Mouse (Mus musculus) midbrain, postnatal 0 days (tissue): ENCODE data around the gene Frmd4b. TPM values are rescaled to one million over a fixed set of nuclear protein-coding genes. Genes with fewer than 3 reads are reported as not detected.

Experiments used
- ATAC-seq: fragments of 200-750 bp; cut with Nextera tagmentation; 2 replicates; pipeline ENCODE4 v1.8.0; 2017; ENCODE audit warnings: moderate number of reproducible peaks, mild to moderate bottlenecking, moderate TSS enrichment, moderate library complexity; ENCODE audit not compliant: low FRiP score
- DNase-seq: peaks from one replicate; pipeline ENCODE4 v3.0.0-alpha.2; 2015; ENCODE audit warnings: low spot score
- H3K27ac ChIP-seq: fragments of 300-500 bp; sonication (generic); 2 replicates; pipeline ENCODE4 v1.5.1; 2014; ENCODE audit warnings: low read depth, mild to moderate bottlenecking, low read length, mixed read lengths
- H3K27me3 ChIP-seq: fragments of 300-500 bp; sonication (generic); 2 replicates; pipeline ENCODE4 v1.6.1; 2014; ENCODE audit warnings: low read length, control low read depth, mixed read lengths; ENCODE audit not compliant: insufficient read depth
- H3K36me3 ChIP-seq: fragments of 300-500 bp; sonication (generic); 2 replicates; pipeline ENCODE4 v1.6.1; 2014; ENCODE audit warnings: low read length, control low read depth, mixed read lengths; ENCODE audit not compliant: insufficient read depth
- H3K4me1 ChIP-seq: fragments of 300-500 bp; sonication (generic); 2 replicates; pipeline ENCODE4 v1.6.1; 2014; ENCODE audit warnings: mild to moderate bottlenecking, control low read depth, antibody characterized with exemption, low read length, mixed read lengths; ENCODE audit not compliant: insufficient read depth
- H3K4me2 ChIP-seq: fragments of 300-500 bp; sonication (generic); 2 replicates; pipeline ENCODE4 v1.6.1; 2014; ENCODE audit warnings: low read depth, mild to moderate bottlenecking, low read length, mixed read lengths; ENCODE audit not compliant: poor library complexity, severe bottlenecking
- H3K4me3 ChIP-seq: fragments of 300-500 bp; sonication (generic); 2 replicates; pipeline ENCODE4 v1.5.1; 2014; ENCODE audit warnings: low read depth, mild to moderate bottlenecking, low read length, moderate library complexity
- H3K9ac ChIP-seq: fragments of 300-500 bp; sonication (generic); replicated peaks from 2 replicates; pipeline ENCODE4 v1.6.1; 2014; ENCODE audit warnings: mild to moderate bottlenecking, low read length, moderate library complexity, mixed read lengths; ENCODE audit not compliant: poor library complexity, severe bottlenecking
- H3K9me3 ChIP-seq: fragments of 300-500 bp; sonication (generic); 2 replicates; pipeline ENCODE4 v1.6.1; 2016; ENCODE audit warnings: low read length, control low read depth
- CTCF ChIP-seq: IDR thresholded peaks from 2 replicates; pipeline ENCODE4 v1.5.1; 2016; ENCODE audit warnings: antibody characterized with exemption, mild to moderate bottlenecking
- whole genome bisulfite sequencing: fragments of 180-500 bp; shearing (Covaris S2); extraction: QIAGEN DNeasy Blood & Tissue Kit; methylation state at CpG from one replicate; pipeline ENCODE4 v1.1.7; 2014; 5-methylcytosine and 5-hydroxymethylcytosine counted together
- polyA plus RNA-seq: library from polyadenylated mRNA; unstranded; fragments of >200 nt; fragmentation: Nextera tagmentation; extraction: Ambion mirVana; gene quantifications from 2 replicates; pipeline ENCODE4 v1.2.1, GENCODE M21; 2015
- total RNA-seq: library from RNA; depleted of rRNA; stranded (reverse); fragments of >200 nt; gene quantifications from 2 replicates; pipeline ENCODE4 v1.2.3, GENCODE M21; 2014

Frmd4b gene
- total and polyA plus RNA-seq, 2 experiments from 2014 or later, result 7.9 to 20.7 TPM

- 4% methylated on average over 19 of the region's 19 CpGs for WGBS
- Histone ChIP-seq H3K9ac (peak overlapping the region; percentile 13; the same call in 1 of the 2 replicates), H3K4me1 (no peaks in the 10 kb centered on the region; the same call in 1 of the 2 replicates), H3K4me2 (peak overlapping the region; percentile 59), H3K9me3 (no peaks in the 10 kb centered on the region), H3K27ac (no peak overlapping the region), H3K4me3 (peak overlapping the region; percentile 25; the same call in 1 of the 2 replicates), H3K36me3 (no peaks in the 10 kb centered on the region), H3K27me3 (peaks cover 3% of the 10 kb centered on the region; the same call in 1 of the 2 replicates)
- TF ChIP-seq CTCF, result peak; percentile 89
- ATAC-seq (peak; percentile 54; the same call in 1 of the 2 replicates), DNase-seq (peak; percentile 87)
Measured at GRCm38 (mm10) chr6:97278014-97278787, 339.1 kb downstream of the Frmd4b start.

- Histone ChIP-seq H3K4me1 (no peaks in the 10 kb centered on the region; the same call in 1 of the 2 replicates), H3K27ac (no peak overlapping the region), H3K27me3 (peaks cover 3% of the 10 kb centered on the region; the same call in 1 of the 2 replicates), H3K9me3 (no peaks in the 10 kb centered on the region), H3K36me3 (no peaks in the 10 kb centered on the region), H3K4me2 (no peak overlapping the region), H3K9ac (no peak overlapping the region), H3K4me3 (no peak overlapping the region)
- WGBS, result 72% methylated on average over 5 of the region's 5 CpGs
- ATAC-seq (no peak), DNase-seq (no peak)
- no peak for TF ChIP-seq CTCF
Measured at GRCm38 (mm10) chr6:97276890-97277497, 340.3 kb downstream of the Frmd4b start.

- Histone ChIP-seq H3K4me3 (no peak overlapping the region), H3K9ac (no peak overlapping the region), H3K9me3 (no peaks in the 10 kb centered on the region), H3K27ac (no peak overlapping the region), H3K4me2 (no peak overlapping the region), H3K4me1 (no peaks in the 10 kb centered on the region; the same call in 1 of the 2 replicates), H3K27me3 (peaks cover 3% of the 10 kb centered on the region; the same call in 1 of the 2 replicates), H3K36me3 (no peaks in the 10 kb centered on the region)
- TF ChIP-seq CTCF, result no peak
- DNase-seq (peak; percentile 57), ATAC-seq (no peak)
- WGBS, result 31% methylated on average over 4 of the region's 4 CpGs
Measured at GRCm38 (mm10) chr6:97276366-97276765, 341.0 kb downstream of the Frmd4b start.

GRCm38 (mm10) chr6:97275760-97276159, 341.6 kb downstream of the Frmd4b start:
- H3K4me1 ChIP-seq, result no peaks in the 10 kb centered on the region; the same call in 1 of the 2 replicates
- WGBS, result 62% methylated on average over 4 of the region's 4 CpGs
- H3K4me2 ChIP-seq, result no peak overlapping the region

GRCm38 (mm10) chr6:97273777-97274176, 343.6 kb downstream of the Frmd4b start:
- Histone ChIP-seq H3K9me3 (no peaks in the 10 kb centered on the region), H3K4me1 (no peaks in the 10 kb centered on the region), H3K36me3 (no peaks in the 10 kb centered on the region), H3K9ac (no peak overlapping the region), H3K4me2 (no peak overlapping the region), H3K27me3 (0 out of 2 replicates have a peak, but pooled peaks cover 3% of the 10 kb centered on the region), H3K4me3 (no peak overlapping the region), H3K27ac (no peak overlapping the region)
- DNase-seq (no peak), ATAC-seq (no peak)
- no peak for TF ChIP-seq CTCF
- 79% methylated on average over 3 of the region's 3 CpGs for WGBS

More at GRCm38 (mm10) chr6:97275760-97276159, 341.6 kb downstream of the Frmd4b start:
- Histone ChIP-seq H3K9me3 (no peaks in the 10 kb centered on the region), H3K36me3 (no peaks in the 10 kb centered on the region), H3K27me3 (peaks cover 3% of the 10 kb centered on the region; the same call in 1 of the 2 replicates), H3K9ac (no peak overlapping the region), H3K27ac (no peak overlapping the region), H3K4me3 (no peak overlapping the region)
- TF ChIP-seq CTCF, result no peak
- no peak for DNase-seq
- no peak for ATAC-seq
